Mouse (Mus musculus) hindbrain, embryonic 11.5 days (tissue): Measurements from ENCODE around the gene Fgfr2. TPM values are rescaled to one million over a fixed set of nuclear protein-coding genes. Genes with fewer than 3 reads are reported as not detected.

Experiments used
- ATAC-seq: fragments of 200-750 bp; cut with Nextera tagmentation; 2 replicates; pipeline ENCODE4 v1.8.0; 2017; ENCODE audit warnings: mild to moderate bottlenecking, moderate TSS enrichment, moderate library complexity; ENCODE audit not compliant: low FRiP score
- DNase-seq: peaks from one replicate; pipeline ENCODE4 v3.0.0-alpha.2; 2015; ENCODE audit warnings: low spot score
- H3K27ac ChIP-seq: fragments of 300-500 bp; sonication (generic); 2 replicates; pipeline ENCODE4 v1.5.1; 2014; ENCODE audit warnings: mild to moderate bottlenecking, low read depth, low read length
- H3K27me3 ChIP-seq: fragments of 300-500 bp; sonication (generic); 2 replicates; pipeline ENCODE4 v1.6.1; 2014; ENCODE audit warnings: mild to moderate bottlenecking, low read length, moderate library complexity, mixed read lengths; ENCODE audit not compliant: control insufficient read depth, insufficient read depth
- H3K36me3 ChIP-seq: fragments of 300-500 bp; sonication (generic); 2 replicates; pipeline ENCODE4 v1.6.1; 2014; ENCODE audit warnings: mild to moderate bottlenecking, low read length, moderate library complexity, mixed read lengths; ENCODE audit not compliant: control insufficient read depth, insufficient read depth
- H3K4me1 ChIP-seq: fragments of 300-500 bp; sonication (generic); replicated peaks from 2 replicates; pipeline ENCODE4 v1.6.1; 2014; ENCODE audit warnings: low read length, mixed read lengths; ENCODE audit not compliant: control insufficient read depth, insufficient read depth
- H3K4me2 ChIP-seq: fragments of 300-500 bp; sonication (generic); replicated peaks from 2 replicates; pipeline ENCODE4 v1.6.1; 2014; ENCODE audit warnings: mild to moderate bottlenecking, low read depth, low read length
- H3K4me3 ChIP-seq: fragments of 300-500 bp; sonication (generic); 2 replicates; pipeline ENCODE4 v1.5.1; 2014; ENCODE audit warnings: low read depth, low read length
- H3K9ac ChIP-seq: fragments of 300-500 bp; sonication (generic); 2 replicates; pipeline ENCODE4 v1.6.1; 2014; ENCODE audit warnings: low read depth, low read length
- H3K9me3 ChIP-seq: fragments of 300-500 bp; sonication (generic); 2 replicates; pipeline ENCODE4 v1.6.1; 2016; ENCODE audit warnings: low read length; ENCODE audit not compliant: control insufficient read depth
- WGBS: fragments of 180-500 bp; shearing (Covaris S2); extraction: QIAGEN DNeasy Blood & Tissue Kit; methylation state at CpG from one replicate; pipeline ENCODE4 v1.1.7; 2014; 5-methylcytosine and 5-hydroxymethylcytosine counted together
- polyA plus RNA-seq: library from polyadenylated mRNA; unstranded; fragments of >200 nt; fragmentation: Nextera tagmentation; extraction: Ambion mirVana; gene quantifications from 2 replicates; pipeline ENCODE4 v1.2.1, GENCODE M21; 2014

Gene Fgfr2
- polyA plus RNA-seq, 1 experiment from 2014 or later, result 71.3 TPM

GRCm38 (mm10) chr7:132702024-132702423, 421.1 kb downstream of the Fgfr2 start:
- DNase-seq (no peak), ATAC-seq (no peak)
- Histone ChIP-seq H3K9me3 (no peaks in the 10 kb centered on the region), H3K27me3 (no peaks in the 10 kb centered on the region), H3K9ac (no peak overlapping the region), H3K4me3 (no peak overlapping the region), H3K36me3 (no peaks in the 10 kb centered on the region), H3K4me1 (no peaks in the 10 kb centered on the region), H3K4me2 (no peak overlapping the region), H3K27ac (no peak overlapping the region)
- 79% methylated on average over 3 of the region's 3 CpGs for WGBS

GRCm38 (mm10) chr7:132701412-132701811, 421.7 kb downstream of the Fgfr2 start:
- Histone ChIP-seq H3K9me3 (no peaks in the 10 kb centered on the region), H3K27ac (no peak overlapping the region), H3K4me1 (no peaks in the 10 kb centered on the region), H3K27me3 (no peaks in the 10 kb centered on the region), H3K4me3 (no peak overlapping the region), H3K4me2 (no peak overlapping the region), H3K9ac (no peak overlapping the region), H3K36me3 (no peaks in the 10 kb centered on the region)
- DNase-seq (no peak), ATAC-seq (no peak)
- WGBS, result 86% methylated on average over 3 of the region's 3 CpGs

GRCm38 (mm10) chr7:132700107-132700506, 423.0 kb downstream of the Fgfr2 start:
- Histone ChIP-seq H3K36me3 (no peaks in the 10 kb centered on the region), H3K4me3 (no peak overlapping the region), H3K27ac (no peak overlapping the region), H3K4me1 (no peaks in the 10 kb centered on the region), H3K4me2 (no peak overlapping the region), H3K27me3 (no peaks in the 10 kb centered on the region), H3K9me3 (no peaks in the 10 kb centered on the region), H3K9ac (no peak overlapping the region)
- 83% methylated on average over 4 of the region's 4 CpGs for WGBS
- no peak for DNase-seq
- no peak for ATAC-seq

- Histone ChIP-seq H3K27ac (no peak overlapping the region), H3K4me1 (no peaks in the 10 kb centered on the region), H3K9ac (no peak overlapping the region), H3K4me2 (no peak overlapping the region), H3K27me3 (no peaks in the 10 kb centered on the region), H3K36me3 (no peaks in the 10 kb centered on the region), H3K4me3 (no peak overlapping the region), H3K9me3 (no peaks in the 10 kb centered on the region)
- DNase-seq (no peak), ATAC-seq (no peak)
Measured at GRCm38 (mm10) chr7:132699639-132700038, 423.5 kb downstream of the Fgfr2 start.

GRCm38 (mm10) chr7:132699165-132699564, 424.0 kb downstream of the Fgfr2 start:
- H3K4me3 ChIP-seq, result no peak overlapping the region
- no peak overlapping the region for H3K4me2 ChIP-seq
- H3K27me3 ChIP-seq, result no peaks in the 10 kb centered on the region
- no peak for DNase-seq
- H3K4me1 ChIP-seq, result no peaks in the 10 kb centered on the region
- WGBS, result 64% methylated on average over 4 of the region's 4 CpGs
- no peaks in the 10 kb centered on the region for H3K9me3 ChIP-seq
- no peak for ATAC-seq
- H3K27ac ChIP-seq, result no peak overlapping the region
- no peaks in the 10 kb centered on the region for H3K36me3 ChIP-seq
- no peak overlapping the region for H3K9ac ChIP-seq

GRCm38 (mm10) chr7:132698737-132699136, 424.4 kb downstream of the Fgfr2 start:
- WGBS, result 90% methylated on average over 4 of the region's 4 CpGs

GRCm38 (mm10) chr7:132697258-132697796, 425.8 kb downstream of the Fgfr2 start:
- Histone ChIP-seq H3K4me2 (no peak overlapping the region), H3K4me1 (no peaks in the 10 kb centered on the region), H3K36me3 (no peaks in the 10 kb centered on the region), H3K27me3 (no peaks in the 10 kb centered on the region), H3K9ac (no peak overlapping the region), H3K9me3 (no peaks in the 10 kb centered on the region), H3K4me3 (no peak overlapping the region), H3K27ac (no peak overlapping the region)
- no peak for DNase-seq
- 86% methylated on average over 8 of the region's 8 CpGs for WGBS
- ATAC-seq, result no peak

More at GRCm38 (mm10) chr7:132698737-132699136, 424.4 kb downstream of the Fgfr2 start:
- H3K4me3 ChIP-seq, result no peak overlapping the region
- H3K4me2 ChIP-seq, result no peak overlapping the region
- no peaks in the 10 kb centered on the region for H3K4me1 ChIP-seq
- no peaks in the 10 kb centered on the region for H3K27me3 ChIP-seq
- H3K9ac ChIP-seq, result no peak overlapping the region
- no peaks in the 10 kb centered on the region for H3K9me3 ChIP-seq
- no peak for ATAC-seq
- H3K27ac ChIP-seq, result no peak overlapping the region
- H3K36me3 ChIP-seq, result no peaks in the 10 kb centered on the region
- no peak for DNase-seq

GRCm38 (mm10) chr7:132693561-132693960, 429.6 kb downstream of the Fgfr2 start:
- H3K9ac ChIP-seq, result no peak overlapping the region

GRCm38 (mm10) chr7:132692719-132693118, 430.4 kb downstream of the Fgfr2 start:
- no peaks in the 10 kb centered on the region for H3K9me3 ChIP-seq
- WGBS, result 81% methylated on average over 9 of the region's 9 CpGs
- no peak overlapping the region for H3K9ac ChIP-seq
- no peak overlapping the region for H3K4me3 ChIP-seq
- no peaks in the 10 kb centered on the region for H3K4me1 ChIP-seq
- H3K36me3 ChIP-seq, result no peaks in the 10 kb centered on the region
- DNase-seq (no peak), ATAC-seq (no peak)
- no peak overlapping the region for H3K4me2 ChIP-seq
- H3K27me3 ChIP-seq, result no peaks in the 10 kb centered on the region
- no peak overlapping the region for H3K27ac ChIP-seq

More at GRCm38 (mm10) chr7:132693561-132693960, 429.6 kb downstream of the Fgfr2 start:
- Histone ChIP-seq H3K36me3 (no peaks in the 10 kb centered on the region), H3K27me3 (no peaks in the 10 kb centered on the region), H3K4me2 (no peak overlapping the region), H3K9me3 (no peaks in the 10 kb centered on the region), H3K27ac (no peak overlapping the region), H3K4me3 (no peak overlapping the region), H3K4me1 (no peaks in the 10 kb centered on the region)
- ATAC-seq, result no peak
- DNase-seq, result no peak
- 86% methylated on average over 2 of the region's 2 CpGs for WGBS
